Mouse (Mus musculus) cerebellum, postnatal 36 days (tissue): Measurements from ENCODE around the gene Gm5105.

ENCODE experiments used
- DNase-seq, 2 experiments: peaks; one replicate each; pipeline ENCODE4 v3.0.0; 2021 to 2022; ENCODE audit warnings: mixed read lengths in 2 of 2

The Gm5105 gene

DNA sequence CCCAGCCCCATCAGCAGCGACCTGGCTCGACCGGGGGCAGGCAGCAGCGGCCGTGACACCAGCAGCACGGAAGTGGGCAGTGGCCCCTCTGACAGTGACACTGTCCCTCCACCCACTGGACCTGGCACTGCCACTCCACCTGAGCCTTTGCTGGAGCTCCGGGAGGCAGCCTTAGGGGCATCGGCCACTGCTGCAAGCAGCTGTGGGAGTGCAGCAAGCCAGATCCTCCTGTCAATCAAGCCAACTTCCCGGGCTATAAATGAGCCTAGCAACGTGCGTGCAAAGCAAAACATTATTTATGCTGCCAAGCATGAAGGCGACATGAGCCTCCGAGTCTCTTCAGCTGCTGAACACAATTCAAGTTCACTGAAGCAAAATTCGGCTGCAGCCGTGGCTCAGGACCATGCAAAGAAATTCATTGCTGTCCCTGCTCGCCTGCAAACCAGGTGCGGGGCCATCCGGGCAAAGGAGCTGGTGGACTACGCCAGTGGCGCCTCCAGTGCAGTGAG, 786 bp downstream of the Gm5105 start:
- no peak for DNase-seq

DNA sequence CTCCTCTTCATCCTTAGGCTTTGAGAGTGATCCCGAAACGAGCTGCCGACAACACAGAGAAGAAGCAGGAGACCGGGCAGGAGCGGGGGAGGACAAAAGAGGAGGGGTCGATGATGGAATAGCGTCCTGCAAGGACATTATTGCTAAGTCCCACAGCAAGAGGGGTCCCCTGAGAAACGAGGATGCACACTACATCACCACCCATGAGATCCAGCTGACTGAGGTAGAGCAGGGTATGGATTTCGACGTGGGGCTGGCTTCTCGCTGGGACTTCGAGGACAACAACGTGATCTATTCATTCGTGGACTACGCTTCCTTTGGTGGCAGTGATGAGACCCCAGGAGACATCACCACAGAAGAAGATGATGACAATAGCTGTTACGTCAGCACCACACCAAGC, 1.3 kb downstream of the Gm5105 start:
- no peak for DNase-seq

DNA sequence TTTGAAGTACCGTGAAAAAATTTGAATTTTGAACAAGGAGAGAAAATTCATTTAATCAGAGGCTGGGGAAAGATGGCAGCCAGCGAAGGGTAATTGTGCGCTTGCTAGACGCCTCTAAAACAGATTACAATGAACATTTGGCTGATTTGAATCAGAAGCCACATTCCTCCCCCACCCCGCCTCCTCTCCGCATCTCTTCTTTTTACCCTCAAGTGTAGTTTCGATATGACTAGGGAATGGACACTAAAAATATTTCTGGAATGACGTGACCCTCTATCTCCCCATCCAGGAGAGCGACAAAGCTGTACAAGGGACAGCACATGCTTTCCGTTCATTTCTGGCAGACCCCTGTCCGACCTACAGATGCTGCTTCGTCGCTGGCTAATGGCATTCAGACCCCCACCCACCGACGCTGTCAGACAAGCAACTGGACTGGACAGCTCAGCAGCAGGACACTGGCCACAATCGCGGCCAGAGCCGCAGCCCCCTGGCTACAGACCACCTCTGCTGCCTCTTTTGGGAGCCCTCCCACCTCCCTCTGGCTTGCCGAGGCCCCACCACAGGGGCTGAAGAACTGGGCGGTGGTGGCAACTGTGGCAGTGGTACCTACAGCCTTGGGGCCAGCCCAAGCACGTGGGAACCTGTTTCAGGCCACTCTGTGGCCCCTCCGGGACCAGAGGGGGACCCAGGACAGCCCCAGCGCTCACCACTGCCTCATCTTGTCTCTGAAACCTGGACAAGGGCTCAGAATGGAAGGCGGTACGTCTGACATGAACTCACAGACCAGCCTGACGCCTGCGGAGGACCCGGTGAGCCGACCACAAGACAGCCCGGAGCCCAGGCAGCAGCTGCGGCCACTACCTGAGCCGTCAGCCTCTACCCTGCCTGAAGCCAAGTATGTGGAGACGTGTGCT, 2.2 kb downstream of the Gm5105 start, which contains the start of gene 1110002E22Rik:
Gene 1110002E22Rik (plus strand): TSS at position 321 of the 914 bp plus-strand sequence.
- DNase-seq = no peak

DNA sequence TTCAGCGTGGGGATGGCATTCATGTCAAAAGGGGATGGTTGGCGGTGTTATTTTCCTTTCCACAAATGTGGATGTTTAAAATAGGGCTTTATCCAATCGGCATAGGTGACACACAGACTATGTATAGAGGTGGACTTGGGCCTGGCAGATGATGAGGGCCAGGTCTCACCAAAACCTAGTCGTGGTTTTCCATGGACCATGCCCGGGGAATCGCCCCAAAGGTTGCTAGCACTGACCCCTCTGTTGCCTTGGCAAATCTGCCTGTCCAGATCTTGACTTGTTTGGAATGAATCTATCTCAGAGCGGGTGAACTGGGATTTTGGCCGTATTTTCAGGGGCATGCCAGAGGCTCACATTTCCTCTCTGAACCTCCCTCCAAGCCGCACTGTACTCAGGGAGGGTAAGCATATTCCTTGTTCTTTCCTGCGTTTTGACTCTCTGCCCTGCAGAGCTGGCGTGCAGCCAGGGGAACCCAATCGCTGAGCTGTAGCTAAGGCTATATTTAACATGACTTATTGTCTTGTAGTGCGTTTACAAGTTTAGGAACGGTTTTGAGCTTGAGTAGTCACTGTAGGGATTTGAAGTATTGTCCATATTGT, 3.4 kb downstream of the Gm5105 start:
- peak; percentile 60 to 62 for DNase-seq

DNA sequence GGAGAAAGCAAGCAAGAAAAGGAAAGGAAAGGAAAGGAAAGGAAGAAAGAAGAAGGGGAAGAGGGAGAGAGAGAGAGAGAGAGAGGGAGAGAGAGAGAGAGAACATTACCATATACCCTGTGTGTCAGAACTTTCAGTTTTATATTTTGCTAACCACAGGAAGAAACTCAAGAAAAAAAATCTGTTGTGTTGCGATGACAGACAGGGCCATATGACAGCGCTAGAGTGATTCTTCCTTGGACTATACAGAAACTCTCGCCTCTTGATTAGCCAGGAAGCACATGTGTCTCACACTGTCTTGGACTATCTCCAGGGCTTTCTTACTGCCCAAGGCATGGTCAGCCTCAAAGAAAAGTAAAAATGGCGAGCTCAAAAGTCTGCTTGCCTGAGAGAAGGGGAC, 4.5 kb downstream of the Gm5105 start:
- no peak for DNase-seq

DNA sequence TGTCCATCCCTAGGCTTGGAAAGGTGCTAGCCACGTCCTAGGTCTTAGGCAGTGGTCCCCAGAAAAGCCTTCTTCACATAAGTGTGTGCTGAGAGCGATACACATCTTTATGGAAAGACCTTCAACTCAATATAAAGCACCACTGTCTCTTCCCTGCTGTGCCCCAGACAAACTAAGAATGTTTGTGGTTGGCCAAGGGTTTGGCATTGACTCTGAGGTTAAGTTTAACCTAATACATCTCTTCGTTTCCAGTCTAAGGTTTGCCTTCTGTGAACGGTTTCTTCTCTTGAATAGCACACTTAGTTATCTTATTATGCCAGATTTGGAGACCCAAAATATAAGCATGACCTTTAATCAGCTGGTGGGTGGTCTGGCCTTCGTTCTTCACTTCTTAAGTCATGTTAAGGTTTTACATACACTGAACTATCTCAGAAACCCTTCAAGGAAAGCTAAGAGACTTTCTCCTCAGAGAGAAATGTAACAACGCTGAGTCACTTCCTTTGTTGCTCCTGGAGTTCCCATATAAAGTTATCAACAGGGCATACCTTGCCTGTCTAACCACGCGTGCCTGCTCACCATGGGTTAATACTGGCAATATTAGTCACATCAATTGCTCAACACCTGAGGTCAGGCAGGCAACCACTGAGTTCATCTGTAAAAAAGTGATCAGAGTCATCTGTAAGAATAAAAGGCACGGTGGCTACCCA, 5.8 kb downstream of the Gm5105 start:
- DNase-seq = no peak

DNA sequence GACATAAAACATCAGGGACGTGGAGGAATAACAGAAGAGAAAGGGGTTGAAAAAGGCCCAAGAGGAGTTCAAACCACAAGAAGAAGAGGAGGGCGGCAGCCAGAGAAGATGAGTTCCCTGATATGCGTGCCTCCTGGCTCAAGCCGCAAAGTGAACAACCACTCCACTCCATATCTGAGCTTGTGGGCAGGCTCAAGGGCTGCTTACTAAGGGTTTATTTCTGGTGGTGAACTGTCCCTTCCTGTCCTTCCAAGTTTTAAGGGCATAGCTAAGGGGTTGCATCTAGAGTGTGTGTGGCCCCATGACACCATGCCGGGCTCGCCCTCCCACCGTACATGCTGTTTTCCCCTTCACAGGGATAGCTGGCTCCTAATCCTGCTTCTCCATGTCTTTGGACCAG, 6.8 kb downstream of the Gm5105 start:
- DNase-seq = no peak

DNA sequence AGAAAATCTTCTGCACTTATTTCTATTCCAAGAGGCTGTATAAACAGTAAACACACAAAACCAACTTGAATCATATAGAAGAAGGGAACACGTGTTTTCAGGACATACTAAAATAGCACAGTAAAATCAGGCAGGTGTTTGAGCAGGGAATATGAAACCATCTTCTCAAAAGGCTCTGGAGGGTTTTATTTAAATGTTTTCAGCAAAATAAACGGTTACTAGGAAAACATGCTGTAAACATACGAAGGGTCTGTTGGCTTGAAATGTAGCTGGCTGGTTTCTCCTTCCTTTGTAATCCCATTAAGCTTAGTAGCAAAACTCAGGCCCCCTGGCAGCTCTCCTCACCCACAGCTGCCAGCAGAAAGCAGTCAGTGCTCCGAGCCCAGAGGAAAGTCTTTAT, 9.0 kb downstream of the Gm5105 start:
- no peak for DNase-seq

DNA sequence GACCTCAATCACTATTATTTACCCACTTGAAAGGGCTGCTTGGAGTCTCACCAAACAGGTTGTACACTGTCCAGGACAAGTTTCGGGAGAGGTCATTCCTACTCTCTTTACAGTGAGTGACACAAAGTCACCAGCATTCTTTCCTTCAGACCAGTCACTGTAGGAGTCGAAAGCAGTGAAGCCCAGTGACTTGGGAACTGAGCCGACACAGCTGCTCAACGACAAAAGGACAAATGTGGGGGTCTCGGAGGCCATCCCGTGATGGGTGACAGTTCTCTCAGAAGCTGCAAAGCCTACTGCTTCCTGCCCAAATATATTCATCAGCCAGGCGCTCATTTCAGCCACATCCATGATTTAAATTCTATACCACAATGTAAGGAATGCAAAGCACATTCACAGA, 10.2 kb downstream of the Gm5105 start:
- no peak for DNase-seq

DNA sequence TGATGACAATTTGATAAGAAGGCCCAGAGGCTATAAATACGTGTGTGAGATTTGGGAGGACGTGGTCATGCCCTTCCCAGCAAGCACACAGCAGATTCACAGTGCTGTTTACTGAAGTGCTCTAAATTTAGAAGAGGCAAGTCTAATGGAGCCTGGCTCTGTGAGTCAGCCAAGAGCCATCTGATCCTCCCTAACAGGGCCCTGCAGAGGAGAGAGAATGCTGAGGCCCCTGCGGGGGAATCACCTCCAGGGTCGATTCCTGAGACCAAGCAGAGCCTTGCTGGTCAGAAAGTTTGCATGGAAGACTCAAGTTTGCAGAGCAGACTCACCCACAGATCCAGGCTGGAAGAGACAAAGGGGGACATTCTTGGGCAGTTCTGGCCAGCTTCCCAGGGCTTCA, 13.2 kb downstream of the Gm5105 start:
- DNase-seq = no peak

DNA sequence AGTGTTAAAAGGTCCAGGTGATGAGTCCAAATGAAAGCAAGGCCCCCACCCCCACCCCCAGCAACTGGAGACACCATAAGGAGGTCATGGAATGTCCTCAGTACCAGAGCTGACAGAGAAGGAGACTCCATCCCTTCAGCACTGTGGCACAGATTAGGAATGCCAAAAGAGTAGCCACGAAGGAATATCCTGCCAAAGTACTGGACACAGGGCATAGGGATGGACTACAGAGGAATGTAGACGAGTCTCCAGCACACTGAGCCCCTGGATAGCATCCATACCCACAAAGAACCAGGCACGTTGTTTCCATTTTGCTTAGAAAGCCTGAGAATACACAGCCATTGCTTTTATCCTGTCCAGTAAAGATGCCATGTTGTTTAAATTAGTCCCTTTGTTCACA, 15.8 kb downstream of the Gm5105 start:
- no peak for DNase-seq

DNA sequence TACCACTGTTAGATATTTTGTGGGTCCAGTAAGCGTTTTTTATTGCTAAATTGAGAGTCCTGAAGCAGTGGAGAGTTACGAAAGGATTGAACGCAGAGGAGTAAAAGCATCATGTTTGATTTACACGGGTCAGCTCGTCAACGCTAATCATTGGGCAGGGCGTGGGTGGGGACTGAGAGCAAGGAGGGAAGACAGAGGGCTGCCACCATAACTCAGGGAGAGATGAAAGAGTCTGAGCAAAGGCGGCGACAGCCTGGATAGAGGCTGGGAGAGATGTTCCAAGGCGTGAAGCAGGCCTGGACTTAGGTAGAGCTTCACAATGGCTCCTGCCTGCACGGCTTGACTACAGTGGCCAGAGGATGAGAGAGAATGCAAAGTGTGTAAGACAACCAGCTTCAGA, 16.4 kb downstream of the Gm5105 start:
- no peak for DNase-seq

DNA sequence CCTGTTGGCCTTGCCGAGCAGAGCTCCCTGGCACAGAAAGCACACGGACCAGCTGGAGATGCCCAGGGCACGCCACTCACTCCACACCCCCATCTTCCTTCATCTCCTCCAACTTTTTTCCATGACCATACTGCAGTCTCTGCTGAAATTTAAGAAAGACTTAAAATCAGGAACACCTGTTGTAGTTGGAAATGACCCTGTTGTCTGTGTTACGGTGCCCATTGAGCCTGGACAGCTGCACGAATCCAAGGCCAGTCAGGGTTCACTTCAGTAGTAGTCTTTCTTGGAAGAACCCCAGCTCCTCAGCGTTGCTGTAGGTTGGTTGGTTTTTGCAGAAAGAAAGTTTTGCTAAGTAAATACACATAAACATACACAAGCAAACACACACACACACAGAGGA, 17.6 kb downstream of the Gm5105 start:
- DNase-seq = no peak

DNA sequence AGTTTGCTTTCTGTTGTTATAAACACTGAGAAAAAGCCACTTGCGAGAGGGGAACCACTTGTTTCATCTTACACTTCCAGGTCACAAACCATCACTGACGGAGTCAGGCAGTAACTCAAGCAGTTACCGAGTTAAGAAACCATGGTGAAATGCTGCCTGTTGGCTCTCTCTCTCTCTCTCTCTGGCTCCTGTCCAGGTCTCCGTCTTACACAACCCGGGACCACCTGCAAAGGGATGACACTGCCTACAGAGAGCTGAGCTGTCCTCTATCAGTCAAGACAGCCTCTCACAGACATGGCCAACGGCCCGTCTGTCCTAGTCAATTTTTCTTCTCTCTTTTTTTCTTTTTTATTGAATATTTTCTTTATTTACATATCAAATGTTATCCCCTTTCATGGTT, 23.9 kb downstream of the Gm5105 start:
- no peak for DNase-seq

DNA sequence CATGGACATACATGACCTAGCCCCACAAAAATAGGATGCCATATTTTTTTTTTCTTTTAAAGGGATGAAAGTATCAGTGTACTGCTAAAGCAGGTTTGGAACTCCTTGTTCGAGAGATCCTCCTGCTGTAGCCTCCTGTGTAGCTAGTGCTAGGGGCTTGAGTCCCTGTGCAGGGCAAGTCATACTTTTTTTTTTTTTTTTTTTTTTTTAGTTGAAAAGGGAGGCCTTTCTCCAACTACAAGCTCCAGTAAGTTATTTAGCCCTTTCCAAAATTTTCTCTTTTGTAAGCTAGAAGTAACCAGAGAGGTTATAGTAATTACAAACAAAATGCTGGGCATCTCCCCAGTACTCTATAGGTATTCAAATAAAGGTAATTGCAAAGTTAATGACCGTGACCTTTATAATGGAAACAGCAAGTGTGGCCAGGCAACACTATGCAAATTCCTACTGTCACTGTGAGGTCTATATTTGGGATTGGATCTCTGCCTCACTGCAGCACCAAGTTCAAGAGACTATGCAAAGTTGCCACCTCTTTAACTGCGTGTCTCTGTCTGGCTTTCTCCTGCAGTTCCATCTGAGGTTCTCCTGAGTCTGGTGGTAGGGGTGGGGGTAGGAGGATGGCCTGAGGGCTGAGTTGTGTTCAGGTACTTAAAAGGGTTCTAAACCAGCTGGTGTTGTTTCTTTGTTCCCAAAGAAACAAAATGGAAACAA, 25.4 kb downstream of the Gm5105 start:
- no peak for DNase-seq

DNA sequence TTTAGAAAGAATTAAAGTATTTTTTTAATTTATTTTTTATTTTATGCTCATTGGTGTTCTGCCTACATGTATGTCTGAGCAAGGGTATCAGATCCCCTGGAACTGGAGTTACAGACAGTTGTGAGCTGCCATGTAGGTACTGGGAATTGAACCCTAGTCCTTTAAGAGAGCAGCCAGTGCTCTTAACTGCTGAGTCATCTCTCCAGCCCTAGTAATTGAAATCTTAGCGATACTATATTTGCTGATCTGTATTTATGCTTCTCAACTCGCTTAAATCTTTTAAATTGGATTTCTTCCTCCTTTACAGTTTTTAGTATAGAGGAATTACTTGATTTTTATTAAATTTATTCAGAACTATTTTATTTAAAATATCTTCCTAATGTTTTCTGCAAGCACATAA, 26.2 kb downstream of the Gm5105 start:
- no peak for DNase-seq

DNA sequence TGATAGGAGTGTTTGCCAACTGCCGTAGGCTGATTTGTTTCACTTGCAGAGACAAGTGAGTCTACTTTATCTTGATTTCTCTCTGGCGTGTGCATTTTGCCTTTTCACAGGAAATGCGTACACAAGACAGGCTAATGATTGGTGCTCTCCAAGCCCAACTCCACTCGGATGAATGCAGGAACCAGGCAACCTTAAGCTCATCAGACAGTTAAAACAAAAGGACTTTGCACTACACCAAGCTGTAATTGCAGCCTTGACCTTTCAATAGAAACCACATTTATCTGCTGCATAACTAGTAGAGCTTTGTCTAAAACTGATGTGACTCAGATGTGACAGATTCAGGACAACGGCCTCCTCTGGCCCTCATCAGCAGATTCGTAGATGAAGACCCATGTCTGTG, 33.2 kb downstream of the Gm5105 start:
- DNase-seq = no peak

DNA sequence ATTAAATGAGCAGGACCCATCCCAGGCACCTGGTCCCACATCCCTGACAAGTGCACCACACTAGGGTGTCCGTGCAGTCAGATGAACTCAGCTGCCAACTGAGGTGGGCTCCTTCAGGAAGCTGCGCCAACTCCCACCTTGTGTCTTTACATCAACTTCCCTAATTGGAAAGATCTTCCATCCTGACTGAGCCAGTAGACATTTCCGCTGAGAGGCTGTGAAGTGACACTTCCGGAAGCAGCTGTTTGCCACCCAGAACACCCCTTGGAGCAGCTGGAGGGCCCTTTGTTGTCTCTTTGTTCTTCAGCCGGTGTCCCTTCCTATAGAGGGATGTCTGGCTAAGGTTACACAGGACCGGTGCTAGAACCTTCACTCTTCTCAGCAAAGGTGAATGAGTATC, 36.6 kb downstream of the Gm5105 start:
- DNase-seq = no peak

DNA sequence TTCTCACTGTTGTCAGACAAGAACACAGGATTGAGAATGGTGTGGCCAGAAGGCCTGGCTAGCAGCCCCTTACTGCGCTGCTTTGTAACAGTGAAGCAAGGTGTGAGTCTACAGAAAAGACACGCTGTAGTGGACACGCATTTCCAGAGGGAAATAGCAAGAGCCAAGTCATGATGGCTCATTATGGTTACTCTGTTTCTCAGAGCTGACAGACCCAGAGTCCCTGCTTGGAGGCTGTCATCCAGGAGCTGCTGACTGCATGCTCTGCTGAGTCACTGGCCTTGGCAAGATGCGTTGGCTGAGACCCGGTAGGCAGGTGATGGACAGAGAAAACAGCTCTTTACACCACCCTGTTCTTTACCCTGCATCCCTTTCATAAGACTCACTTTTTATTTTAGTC, 37.8 kb downstream of the Gm5105 start:
- peak; percentile 80 to 85 for DNase-seq

DNA sequence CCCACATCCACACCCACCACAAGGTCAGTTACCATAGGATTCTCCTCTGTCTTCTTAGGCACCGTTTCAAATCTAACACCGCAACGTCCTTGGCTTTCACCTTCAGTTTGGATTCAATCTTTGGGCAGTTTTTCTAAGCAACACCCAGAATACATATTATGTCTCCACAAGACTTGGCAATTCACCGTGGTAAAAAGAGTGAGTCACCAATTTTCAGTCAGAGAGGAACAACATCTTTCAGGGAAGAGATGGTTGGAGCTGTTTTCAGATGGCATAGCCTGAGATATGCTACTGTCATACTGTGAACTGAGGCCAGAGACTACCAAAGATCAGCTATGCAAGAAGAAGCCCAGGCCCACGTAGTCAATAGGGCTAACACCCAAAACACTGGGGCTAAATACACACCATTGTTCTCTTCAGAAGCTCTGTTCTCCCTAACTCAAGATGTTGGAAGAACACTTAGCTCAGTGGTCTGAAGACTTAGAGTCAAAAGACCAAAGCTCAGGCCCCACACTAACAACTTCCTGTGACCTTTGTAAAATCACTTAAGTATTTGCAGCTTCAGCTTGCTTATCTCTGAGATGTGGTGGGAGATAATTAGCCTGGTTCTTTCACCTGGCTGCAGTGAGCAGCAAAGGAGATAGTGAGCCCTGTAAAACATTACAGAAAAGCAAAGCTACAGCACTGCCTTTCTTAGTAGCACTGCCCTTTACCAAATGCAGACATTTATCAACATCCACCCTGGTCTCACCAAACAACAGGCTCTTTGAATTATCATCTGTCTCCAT, 39.4 kb downstream of the Gm5105 start:
- no peak for DNase-seq

DNA sequence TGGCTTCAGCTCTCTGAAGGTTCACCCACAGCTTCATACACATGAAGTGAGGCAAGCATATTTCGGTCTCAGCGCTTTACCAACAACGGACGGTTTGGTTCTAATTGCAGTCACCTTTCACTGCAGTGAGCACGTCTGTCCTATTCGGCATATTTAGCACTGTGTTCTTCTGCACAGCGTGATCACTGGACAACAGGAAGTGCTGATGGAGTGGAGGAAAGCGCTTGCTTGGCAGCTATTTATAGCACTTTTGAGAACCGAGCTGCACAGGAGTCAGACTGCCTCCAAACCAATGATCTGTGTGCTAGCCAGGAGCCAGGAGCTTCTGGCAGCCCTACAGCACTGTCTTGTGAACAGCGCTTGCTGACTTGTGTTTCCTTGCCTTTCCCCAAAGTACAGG, 40.9 kb downstream of the Gm5105 start:
- DNase-seq = peak; percentile 82 to 85

DNA sequence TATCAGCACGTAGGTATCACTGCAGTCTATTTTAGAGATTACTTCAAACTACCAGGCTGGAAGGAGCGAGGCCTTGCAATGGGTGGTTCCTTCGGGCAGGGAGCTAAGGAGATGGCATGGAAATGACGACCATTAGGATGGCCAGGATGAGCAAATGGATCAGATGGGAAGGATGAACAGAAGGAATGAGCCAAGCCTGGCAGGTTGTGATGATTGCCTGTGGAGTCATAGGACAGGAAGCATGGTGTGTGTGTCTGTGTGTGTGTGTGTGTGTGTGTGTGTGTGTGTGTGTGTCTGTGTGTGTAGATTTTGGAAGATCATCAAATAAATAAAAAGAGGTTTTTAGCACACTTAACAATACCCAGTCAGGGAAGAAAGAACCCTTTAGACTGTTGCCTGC, 44.5 kb downstream of the Gm5105 start:
- DNase-seq = no peak
